Mouse (Mus musculus): Measurements from ENCODE around the gene Cald1. TPM values are rescaled to one million over a fixed set of nuclear protein-coding genes. Genes with fewer than 3 reads are reported as not detected.

The Cald1 gene
- polyA plus RNA-seq, 1 experiment from 2014 or later: 336 TPM

GRCm38 (mm10) chr6:34651298-34651697 lies 53.0 kb downstream of the Cald1 start:
- Histone ChIP-seq H3K27me3 (replicated peaks; ENCODE audit: control insufficient read depth, insufficient read depth, low read length) (no peaks in the 10 kb centered on the region), H3K27ac (ENCODE audit: low read length) (no peak overlapping the region), H3K4me2 (ENCODE audit: low read depth, low read length) (no peak overlapping the region), H3K36me3 (ENCODE audit: control insufficient read depth, insufficient read depth, low read length) (no peaks in the 10 kb centered on the region), H3K4me3 (ENCODE audit: low read length) (no peak overlapping the region), H3K9me3 (ENCODE audit: control insufficient read depth, low read length) (no peaks in the 10 kb centered on the region), H3K9ac (ENCODE audit: low read depth, low read length) (no peak overlapping the region), H3K4me1 (ENCODE audit: control insufficient read depth, insufficient read depth, low read length) (no peaks in the 10 kb centered on the region)
- no peak for ATAC-seq
- WGBS: 64% methylated on average over 7 of the region's 7 CpGs

GRCm38 (mm10) chr6:34655719-34656118 lies 57.4 kb downstream of the Cald1 start:
- no peak for ATAC-seq
- Histone ChIP-seq H3K36me3 (ENCODE audit: control insufficient read depth, insufficient read depth, low read length) (no peaks in the 10 kb centered on the region), H3K4me1 (ENCODE audit: control insufficient read depth, insufficient read depth, low read length) (no peaks in the 10 kb centered on the region; the same call in 1 of the 2 replicates), H3K9me3 (ENCODE audit: control insufficient read depth, low read length) (no peaks in the 10 kb centered on the region), H3K4me2 (ENCODE audit: low read depth, low read length) (no peak overlapping the region), H3K9ac (ENCODE audit: low read depth, low read length) (no peak overlapping the region), H3K4me3 (ENCODE audit: low read length) (no peak overlapping the region), H3K27ac (ENCODE audit: low read length) (no peak overlapping the region), H3K27me3 (replicated peaks; ENCODE audit: control insufficient read depth, insufficient read depth, low read length) (no peaks in the 10 kb centered on the region)
- WGBS: 55% methylated on average over 3 of the region's 3 CpGs

- Histone ChIP-seq H3K27ac (ENCODE audit: low read length) (no peak overlapping the region), H3K4me2 (ENCODE audit: low read depth, low read length) (no peak overlapping the region), H3K4me3 (ENCODE audit: low read length) (no peak overlapping the region), H3K27me3 (replicated peaks; ENCODE audit: control insufficient read depth, insufficient read depth, low read length) (no peaks in the 10 kb centered on the region), H3K9me3 (ENCODE audit: control insufficient read depth, low read length) (no peaks in the 10 kb centered on the region), H3K4me1 (ENCODE audit: control insufficient read depth, insufficient read depth, low read length) (no peaks in the 10 kb centered on the region; the same call in 1 of the 2 replicates), H3K36me3 (ENCODE audit: control insufficient read depth, insufficient read depth, low read length) (no peaks in the 10 kb centered on the region), H3K9ac (ENCODE audit: low read depth, low read length) (no peak overlapping the region)
- WGBS: 68% methylated on average over 5 of the region's 5 CpGs
- ATAC-seq: no peak
Measured at GRCm38 (mm10) chr6:34658791-34659190, 60.5 kb downstream of the Cald1 start.

GRCm38 (mm10) chr6:34660724-34661123 lies 62.4 kb downstream of the Cald1 start:
- Histone ChIP-seq H3K27ac (ENCODE audit: low read length) (no peak overlapping the region), H3K27me3 (replicated peaks; ENCODE audit: control insufficient read depth, insufficient read depth, low read length) (no peaks in the 10 kb centered on the region), H3K4me1 (ENCODE audit: control insufficient read depth, insufficient read depth, low read length) (no peaks in the 10 kb centered on the region; the same call in 1 of the 2 replicates), H3K4me2 (ENCODE audit: low read depth, low read length) (no peak overlapping the region), H3K36me3 (ENCODE audit: control insufficient read depth, insufficient read depth, low read length) (no peaks in the 10 kb centered on the region), H3K9me3 (ENCODE audit: control insufficient read depth, low read length) (no peaks in the 10 kb centered on the region), H3K9ac (ENCODE audit: low read depth, low read length) (no peak overlapping the region), H3K4me3 (ENCODE audit: low read length) (no peak overlapping the region)
- WGBS: 39% methylated on average over 8 of the region's 8 CpGs
- no peak for ATAC-seq

DNA sequence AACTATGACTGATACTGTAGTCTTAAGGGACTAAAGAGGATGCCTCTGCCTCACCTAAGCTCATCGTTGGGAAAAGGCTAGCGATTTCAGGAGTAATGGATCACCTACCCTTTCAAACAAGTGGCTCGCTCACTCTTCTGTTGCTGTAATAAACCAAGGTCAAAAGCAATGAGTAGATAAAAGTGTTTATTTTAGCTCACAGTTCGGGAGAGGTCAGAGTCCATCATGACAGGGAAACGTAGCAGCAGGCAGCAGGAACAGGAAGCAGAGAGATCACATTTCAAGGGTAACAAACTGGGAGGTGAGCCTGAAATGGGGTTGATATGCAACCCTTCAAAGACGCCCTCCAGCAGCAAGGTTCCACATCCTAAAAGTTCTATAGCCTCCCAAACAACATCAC lies 64.3 kb downstream of the Cald1 start:
- H3K4me3 ChIP-seq (ENCODE audit: low read length): no peak overlapping the region
- no peak overlapping the region for H3K4me2 ChIP-seq (ENCODE audit: low read depth, low read length)
- no peaks in the 10 kb centered on the region; the same call in 1 of the 2 replicates for H3K4me1 ChIP-seq (ENCODE audit: control insufficient read depth, insufficient read depth, low read length)
- 46% methylated on average over 6 of the region's 6 CpGs for WGBS
- no peaks in the 10 kb centered on the region for H3K27me3 ChIP-seq (replicated peaks; ENCODE audit: control insufficient read depth, insufficient read depth, low read length)
- no peaks in the 10 kb centered on the region for H3K36me3 ChIP-seq (ENCODE audit: control insufficient read depth, insufficient read depth, low read length)
- no peak for ATAC-seq
- H3K27ac ChIP-seq (ENCODE audit: low read length): no peak overlapping the region
- no peak overlapping the region for H3K9ac ChIP-seq (ENCODE audit: low read depth, low read length)
- H3K9me3 ChIP-seq (ENCODE audit: control insufficient read depth, low read length): no peaks in the 10 kb centered on the region

- Histone ChIP-seq H3K4me3 (ENCODE audit: low read length) (no peak overlapping the region), H3K9me3 (ENCODE audit: control insufficient read depth, low read length) (no peaks in the 10 kb centered on the region), H3K4me1 (ENCODE audit: control insufficient read depth, insufficient read depth, low read length) (no peaks in the 10 kb centered on the region; the same call in 1 of the 2 replicates), H3K4me2 (ENCODE audit: low read depth, low read length) (no peak overlapping the region), H3K36me3 (ENCODE audit: control insufficient read depth, insufficient read depth, low read length) (no peaks in the 10 kb centered on the region), H3K9ac (ENCODE audit: low read depth, low read length) (no peak overlapping the region), H3K27ac (ENCODE audit: low read length) (no peak overlapping the region), H3K27me3 (replicated peaks; ENCODE audit: control insufficient read depth, insufficient read depth, low read length) (no peaks in the 10 kb centered on the region)
- ATAC-seq: no peak
- WGBS: 81% methylated on average over 4 of the region's 4 CpGs
Measured at GRCm38 (mm10) chr6:34664291-34664690, 66.0 kb downstream of the Cald1 start.

- no peaks in the 10 kb centered on the region for H3K36me3 ChIP-seq (ENCODE audit: control insufficient read depth, insufficient read depth, low read length)
- H3K4me3 ChIP-seq (ENCODE audit: low read length): no peak overlapping the region
- H3K27me3 ChIP-seq (replicated peaks; ENCODE audit: control insufficient read depth, insufficient read depth, low read length): no peaks in the 10 kb centered on the region
- H3K9ac ChIP-seq (ENCODE audit: low read depth, low read length): no peak overlapping the region
- no peaks in the 10 kb centered on the region for H3K9me3 ChIP-seq (ENCODE audit: control insufficient read depth, low read length)
- H3K4me2 ChIP-seq (ENCODE audit: low read depth, low read length): no peak overlapping the region
- no peak for ATAC-seq
- no peaks in the 10 kb centered on the region for H3K4me1 ChIP-seq (ENCODE audit: control insufficient read depth, insufficient read depth, low read length)
- H3K27ac ChIP-seq (ENCODE audit: low read length): no peak overlapping the region
- WGBS: 58% methylated on average over 5 of the region's 5 CpGs
Measured at GRCm38 (mm10) chr6:34664749-34665148, 66.4 kb downstream of the Cald1 start.

GRCm38 (mm10) chr6:34668739-34669254 lies 70.5 kb downstream of the Cald1 start:
- Histone ChIP-seq H3K9me3 (ENCODE audit: control insufficient read depth, low read length) (no peaks in the 10 kb centered on the region), H3K4me1 (ENCODE audit: control insufficient read depth, insufficient read depth, low read length) (no peaks in the 10 kb centered on the region), H3K36me3 (ENCODE audit: control insufficient read depth, insufficient read depth, low read length) (0 out of 2 replicates have a peak, but pooled peaks cover 4% of the 10 kb centered on the region), H3K4me3 (ENCODE audit: low read length) (no peak overlapping the region), H3K27ac (ENCODE audit: low read length) (no peak overlapping the region), H3K9ac (ENCODE audit: low read depth, low read length) (no peak overlapping the region), H3K27me3 (replicated peaks; ENCODE audit: control insufficient read depth, insufficient read depth, low read length) (no peaks in the 10 kb centered on the region), H3K4me2 (ENCODE audit: low read depth, low read length) (no peak overlapping the region)
- 85% methylated on average over 5 of the region's 5 CpGs for WGBS
- ATAC-seq: no peak

DNA sequence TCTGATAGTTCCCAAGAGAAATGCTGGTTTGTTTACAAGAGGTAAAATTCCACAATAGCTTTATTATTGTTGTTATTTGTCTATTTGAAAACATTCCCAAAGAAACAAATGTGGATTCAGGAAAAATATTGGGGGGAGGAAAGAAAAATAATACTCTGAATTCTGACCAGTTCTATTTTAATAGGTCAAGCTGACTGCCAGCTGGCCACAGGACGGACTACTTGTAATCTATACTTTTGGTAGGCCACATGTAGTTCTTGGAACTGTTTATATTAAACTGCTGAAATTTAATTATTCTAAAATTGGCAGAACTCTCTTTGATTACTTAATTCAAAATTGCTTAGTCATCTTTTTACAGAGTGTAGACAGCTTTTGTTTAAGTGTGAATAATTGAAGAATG lies 73.1 kb downstream of the Cald1 start:
- H3K4me2 ChIP-seq (ENCODE audit: low read depth, low read length): no peak overlapping the region
- no peak overlapping the region for H3K27ac ChIP-seq (ENCODE audit: low read length)
- WGBS: 58% methylated on average over 1 of the region's 1 CpGs
- no peak overlapping the region for H3K9ac ChIP-seq (ENCODE audit: low read depth, low read length)
- H3K4me1 ChIP-seq (ENCODE audit: control insufficient read depth, insufficient read depth, low read length): no peaks in the 10 kb centered on the region
- no peak for ATAC-seq
- no peaks in the 10 kb centered on the region for H3K27me3 ChIP-seq (replicated peaks; ENCODE audit: control insufficient read depth, insufficient read depth, low read length)
- H3K4me3 ChIP-seq (ENCODE audit: low read length): no peak overlapping the region
- H3K36me3 ChIP-seq (ENCODE audit: control insufficient read depth, insufficient read depth, low read length): 0 out of 2 replicates have a peak, but pooled peaks cover 4% of the 10 kb centered on the region
- no peaks in the 10 kb centered on the region for H3K9me3 ChIP-seq (ENCODE audit: control insufficient read depth, low read length)

DNA sequence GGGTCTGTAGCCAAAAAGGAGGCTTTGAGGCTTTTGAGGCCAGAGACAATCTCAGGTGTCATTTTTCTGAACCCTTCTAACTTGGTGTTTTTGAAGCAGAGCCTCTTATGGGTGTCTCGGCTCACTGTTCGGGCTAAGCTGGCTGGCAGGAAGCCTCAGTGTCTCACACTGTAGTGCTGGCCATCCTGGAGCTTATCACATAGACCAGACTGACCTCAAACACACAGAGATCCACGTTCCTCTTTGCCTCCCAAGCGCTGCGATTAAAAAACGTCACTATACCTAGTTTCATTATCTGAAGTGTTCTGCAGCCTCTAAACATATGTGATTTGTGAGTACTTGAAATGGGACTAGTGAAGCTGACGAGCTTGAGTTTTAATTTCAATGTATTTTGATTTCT lies 76.1 kb downstream of the Cald1 start:
- no peaks in the 10 kb centered on the region for H3K4me1 ChIP-seq (ENCODE audit: control insufficient read depth, insufficient read depth, low read length)
- H3K9ac ChIP-seq (ENCODE audit: low read depth, low read length): no peak overlapping the region
- H3K27me3 ChIP-seq (replicated peaks; ENCODE audit: control insufficient read depth, insufficient read depth, low read length): no peaks in the 10 kb centered on the region
- no peak for ATAC-seq
- H3K9me3 ChIP-seq (ENCODE audit: control insufficient read depth, low read length): no peaks in the 10 kb centered on the region
- no peak overlapping the region for H3K4me2 ChIP-seq (ENCODE audit: low read depth, low read length)
- WGBS: 84% methylated on average over 7 of the region's 7 CpGs
- H3K4me3 ChIP-seq (ENCODE audit: low read length): no peak overlapping the region
- 0 out of 2 replicates have a peak, but pooled peaks cover 4% of the 10 kb centered on the region for H3K36me3 ChIP-seq (ENCODE audit: control insufficient read depth, insufficient read depth, low read length)
- H3K27ac ChIP-seq (ENCODE audit: low read length): no peak overlapping the region

Measured in intestine, embryonic 16.5 days (tissue).